Mouse (Mus musculus) stomach, postnatal 0 days (tissue): ENCODE data around the gene Pdcd7.

Source experiments
- CTCF ChIP-seq: IDR thresholded peaks from 2 replicates; pipeline ENCODE4 v1.5.1; 2016; ENCODE audit warnings: antibody characterized with exemption, low read depth, mild to moderate bottlenecking, moderate library complexity
- EP300 ChIP-seq: optimal IDR thresholded peaks from 2 replicates; pipeline ENCODE3; 2016; ENCODE audit warnings: antibody characterized with exemption

GRCm38 (mm10) chr9:65391613-65391964, 45.7 kb downstream of the Pdcd7 start, which contains the start of gene Kbtbd13:
- TF ChIP-seq CTCF (no peak), EP300 (no peak)
